Mouse (Mus musculus) cortical plate, adult 2 months (tissue): ENCODE data around the gene Sumo1.

Source experiments
- CTCF ChIP-seq: fragments of 200-500 bp; IDR thresholded peaks from 2 replicates; pipeline ENCODE4 v1.5.1; 2011; ENCODE audit warnings: mild to moderate bottlenecking, control low read depth, low read length; ENCODE audit not compliant: insufficient read depth; ENCODE audit errors: extremely low read depth
- POLR2A ChIP-seq: fragments of 200-500 bp; IDR thresholded peaks from 2 replicates; pipeline ENCODE4 v1.6.1; 2011; ENCODE audit warnings: mild to moderate bottlenecking, low read length, control low read depth; ENCODE audit not compliant: insufficient read depth; ENCODE audit errors: extremely low read depth

DNA sequence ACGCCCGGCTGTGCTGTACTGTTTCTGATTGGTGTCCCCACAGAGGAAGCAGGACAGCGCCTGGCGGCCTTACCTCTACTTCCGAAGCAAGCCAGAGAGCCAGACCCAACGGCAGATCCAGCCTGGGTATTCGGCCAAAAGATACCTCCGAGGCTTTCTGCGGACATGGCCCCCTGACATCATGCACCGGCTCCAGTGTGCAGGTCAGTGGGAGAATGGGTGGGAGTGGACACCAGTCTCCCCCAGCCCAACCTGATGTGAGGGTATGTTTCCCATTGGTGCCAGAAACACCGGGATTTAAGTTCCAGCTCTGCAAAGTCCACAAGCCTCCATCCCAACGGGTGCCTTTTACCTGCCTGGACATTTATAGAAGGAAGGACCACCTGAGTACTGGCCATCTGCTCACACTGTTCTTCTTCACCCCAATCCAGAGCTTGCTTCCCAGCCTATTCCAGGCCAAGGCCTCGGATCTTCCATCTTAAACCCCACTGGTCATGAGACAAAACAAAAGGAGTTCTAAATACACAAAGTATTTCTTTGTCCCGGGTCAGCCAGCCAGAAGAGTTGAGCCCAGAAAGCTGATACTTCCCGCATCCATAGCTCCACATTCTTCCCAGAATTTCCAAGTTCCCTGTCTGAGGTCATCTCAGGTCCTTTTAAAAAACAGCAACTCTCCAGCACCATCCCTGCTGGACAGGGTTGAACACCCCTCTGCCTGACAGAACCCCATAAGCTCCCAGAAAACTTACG is 129.2 kb downstream of the Sumo1 start:
- TF ChIP-seq CTCF (no peak), POLR2A (no peak)
